Mouse (Mus musculus) spleen, adult 2 months (tissue): ENCODE measurements around the gene Phlda1. TPM values are rescaled to one million over a fixed set of nuclear protein-coding genes. Genes with fewer than 3 reads are reported as not detected.
A peak's percentile ranks its signal among the peaks of the same experiment; 100 is the strongest.

Experiments used
- DNase-seq, 2 experiments: peaks; one replicate each; pipeline versions ENCODE4 v3.0.0 to v3.0.0-alpha.2; 2012 to 2021; ENCODE audit warnings: low spot score in 2 of 2, low read depth in 1 of 2
- H3K27ac ChIP-seq: fragments of 200-500 bp; 2 replicates; pipeline ENCODE4 v1.5.1; 2012; ENCODE audit warnings: low read length, inconsistent platforms; ENCODE audit not compliant: insufficient read depth
- H3K27me3 ChIP-seq: fragments of 200-500 bp; 2 replicates; pipeline ENCODE4 v1.6.1; 2012; ENCODE audit warnings: mild to moderate bottlenecking, moderate library complexity, low read length, inconsistent platforms; ENCODE audit not compliant: control insufficient read depth, insufficient read depth
- H3K36me3 ChIP-seq: fragments of 200-500 bp; 2 replicates; pipeline ENCODE4 v1.6.1; 2012; ENCODE audit warnings: mild to moderate bottlenecking, low read length, inconsistent platforms; ENCODE audit not compliant: control insufficient read depth, insufficient read depth
- H3K4me1 ChIP-seq: fragments of 200-500 bp; 2 replicates; pipeline ENCODE4 v1.6.1; 2011; ENCODE audit warnings: inconsistent platforms; ENCODE audit not compliant: control insufficient read depth, insufficient read depth, insufficient read length
- H3K4me3 ChIP-seq: fragments of 200-500 bp; 2 replicates; pipeline ENCODE4 v1.5.1; 2011; ENCODE audit warnings: mild to moderate bottlenecking, inconsistent platforms; ENCODE audit not compliant: insufficient read depth, insufficient read length; ENCODE audit errors: extremely low read depth
- CTCF ChIP-seq: fragments of 200-500 bp; IDR thresholded peaks from 2 replicates; pipeline ENCODE4 v1.5.1; 2011; ENCODE audit warnings: mild to moderate bottlenecking, inconsistent platforms; ENCODE audit not compliant: insufficient read depth, insufficient read length, insufficient replicate concordance; ENCODE audit errors: extremely low read depth
- POLR2A ChIP-seq: fragments of 200-500 bp; IDR thresholded peaks from 2 replicates; pipeline ENCODE4 v1.6.1; 2011; ENCODE audit warnings: low read depth, low read length, inconsistent platforms
- WGBS: fragments of 180-500 bp; shearing (Covaris S2); methylation state at CpG from one replicate; pipeline ENCODE4 v1.1.7; 2018; 5-methylcytosine and 5-hydroxymethylcytosine counted together
- polyA plus RNA-seq: library from polyadenylated mRNA; depleted of rRNA; stranded (reverse); fragments of >200 nt; gene quantifications from 2 replicates; pipeline ENCODE4 v1.2.3, GENCODE M21; 2012

Phlda1 gene
- polyA plus RNA-seq, 1 experiment = 5.0 TPM

DNA sequence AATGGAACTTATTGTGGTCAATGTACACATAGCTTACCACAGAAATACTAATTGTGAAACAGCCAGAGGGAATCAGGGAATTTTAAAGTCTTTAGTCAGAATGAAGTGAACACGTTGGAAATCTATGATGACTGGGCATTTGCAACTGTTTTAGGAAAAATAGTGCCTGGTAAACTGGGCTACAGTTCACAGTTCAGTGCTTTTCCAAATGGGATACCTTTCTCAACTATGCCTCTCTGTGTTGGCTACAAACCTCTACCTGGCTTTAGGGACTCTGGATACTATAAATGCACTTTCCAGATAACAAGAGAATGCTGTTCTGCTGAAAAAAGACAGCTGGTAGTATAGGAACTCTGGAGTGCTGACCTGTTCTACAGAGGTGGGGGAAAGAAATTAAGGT lies 1.5 kb upstream of the Phlda1 start:
- H3K27me3 ChIP-seq = no peaks in the 10 kb centered on the region
- WGBS = 75% methylated on average over 1 of the region's 1 CpGs
- H3K27ac ChIP-seq = no peak overlapping the region
- no peaks in the 10 kb centered on the region for H3K36me3 ChIP-seq
- TF ChIP-seq CTCF (no peak), POLR2A (no peak)
- no peak overlapping the region for H3K4me3 ChIP-seq
- H3K4me1 ChIP-seq = peaks cover 8% of the 10 kb centered on the region; the same call in 1 of the 2 replicates
- no peak for DNase-seq

DNA sequence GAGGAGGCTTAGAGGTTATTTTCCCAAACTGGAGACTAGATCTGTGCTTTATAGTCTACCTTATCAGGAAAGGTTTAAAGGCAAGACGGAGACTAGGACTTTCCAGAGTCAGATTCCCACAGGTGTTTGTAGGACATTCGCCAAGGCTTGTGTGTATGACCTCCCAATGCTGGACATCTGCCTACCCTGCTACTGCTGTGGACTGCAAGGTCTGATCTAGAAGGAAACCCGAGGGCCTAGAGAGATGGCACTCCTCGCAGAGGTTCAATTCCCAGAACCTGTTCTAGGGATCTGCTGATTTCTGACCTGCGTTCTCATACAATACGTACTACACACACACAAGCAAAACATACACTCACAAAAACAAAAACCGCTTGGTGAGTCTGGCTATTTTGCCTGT lies 680 bp upstream of the Phlda1 start:
- no peak overlapping the region for H3K4me3 ChIP-seq
- H3K27ac ChIP-seq = no peak overlapping the region
- 83% methylated on average over 7 of the region's 7 CpGs for WGBS

DNA sequence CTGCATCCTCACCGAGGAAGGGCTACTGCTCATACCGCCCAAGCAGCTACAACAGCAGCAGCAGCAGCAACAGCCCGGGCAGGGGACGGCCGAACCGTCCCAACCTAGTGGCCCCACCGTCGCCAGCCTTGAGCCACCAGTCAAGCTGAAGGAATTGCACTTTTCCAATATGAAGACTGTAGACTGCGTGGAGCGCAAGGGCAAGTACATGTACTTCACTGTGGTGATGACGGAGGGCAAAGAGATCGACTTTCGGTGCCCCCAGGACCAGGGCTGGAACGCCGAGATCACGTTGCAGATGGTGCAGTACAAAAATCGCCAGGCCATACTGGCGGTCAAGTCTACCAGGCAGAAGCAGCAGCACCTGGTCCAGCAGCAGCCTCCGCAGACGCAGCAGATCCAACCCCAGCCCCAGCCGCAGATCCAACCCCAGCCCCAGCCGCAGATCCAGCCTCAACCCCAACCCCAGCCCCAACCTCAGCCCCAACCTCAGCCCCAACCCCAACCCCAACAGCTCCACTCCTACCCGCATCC lies 907 bp downstream of the Phlda1 start:
- no peaks in the 10 kb centered on the region for H3K27me3 ChIP-seq
- no peak for DNase-seq
- H3K4me1 ChIP-seq = peaks cover 8% of the 10 kb centered on the region; the same call in 1 of the 2 replicates
- H3K27ac ChIP-seq = peak overlapping the region; percentile 91
- no peaks in the 10 kb centered on the region for H3K36me3 ChIP-seq
- peak overlapping the region; percentile 82 for H3K4me3 ChIP-seq
- TF ChIP-seq CTCF = no peak
- TF ChIP-seq POLR2A = no peak
- WGBS = under 1% methylated on average over 19 of the region's 23 CpGs

More for the DNA sequence above, 680 bp upstream of the Phlda1 start:
- H3K4me1 ChIP-seq = peaks cover 8% of the 10 kb centered on the region; the same call in 1 of the 2 replicates
- H3K36me3 ChIP-seq = no peaks in the 10 kb centered on the region
- no peak for TF ChIP-seq CTCF
- no peak for TF ChIP-seq POLR2A
- H3K27me3 ChIP-seq = no peaks in the 10 kb centered on the region
- DNase-seq = no peak

DNA sequence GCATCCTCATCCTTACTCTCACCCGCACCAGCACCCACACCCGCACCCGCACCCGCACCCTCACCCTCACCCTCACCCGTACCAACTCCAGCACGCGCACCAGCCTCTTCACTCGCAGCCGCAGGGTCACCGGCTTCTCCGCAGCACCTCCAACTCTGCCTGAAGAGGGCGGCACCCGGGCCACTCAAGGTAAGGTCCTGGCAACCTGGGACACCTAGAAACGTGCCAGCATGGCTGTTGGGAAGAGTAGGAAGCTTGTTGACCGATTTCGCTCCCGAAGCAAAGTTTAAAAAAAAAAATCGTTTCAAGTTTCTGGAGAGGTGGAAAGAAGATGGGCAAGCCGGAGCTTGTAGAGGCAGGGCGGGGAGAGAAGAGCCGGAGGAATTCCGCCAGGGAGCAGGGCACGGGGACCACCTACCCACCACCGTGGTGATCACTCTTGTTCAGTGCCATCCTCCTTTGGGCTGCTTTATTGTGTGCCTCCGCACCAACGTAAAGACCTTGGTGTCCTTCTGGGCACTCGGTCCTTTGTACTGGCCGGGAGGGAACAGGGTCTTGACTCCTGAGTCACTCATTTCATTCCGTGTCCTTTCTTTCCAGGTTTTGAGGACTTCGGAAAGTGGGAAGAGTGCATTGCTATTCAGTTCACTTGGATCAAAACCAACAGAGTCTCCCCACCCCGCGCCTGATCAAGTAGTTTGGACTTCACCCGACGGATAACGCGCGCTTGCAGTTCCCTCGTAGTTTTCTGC lies 1.6 kb downstream of the Phlda1 start:
- Histone ChIP-seq H3K36me3 (no peaks in the 10 kb centered on the region), H3K27me3 (no peaks in the 10 kb centered on the region), H3K4me3 (peak overlapping the region; percentile 82), H3K4me1 (peaks cover 8% of the 10 kb centered on the region; the same call in 1 of the 2 replicates), H3K27ac (no peak overlapping the region)
- peak in 1 of 2 experiments; percentile 69 for DNase-seq
- TF ChIP-seq CTCF (peak; percentile 42; the same call in 1 of the 2 replicates), POLR2A (no peak)
- WGBS = 9% methylated on average over 38 of the region's 38 CpGs

DNA sequence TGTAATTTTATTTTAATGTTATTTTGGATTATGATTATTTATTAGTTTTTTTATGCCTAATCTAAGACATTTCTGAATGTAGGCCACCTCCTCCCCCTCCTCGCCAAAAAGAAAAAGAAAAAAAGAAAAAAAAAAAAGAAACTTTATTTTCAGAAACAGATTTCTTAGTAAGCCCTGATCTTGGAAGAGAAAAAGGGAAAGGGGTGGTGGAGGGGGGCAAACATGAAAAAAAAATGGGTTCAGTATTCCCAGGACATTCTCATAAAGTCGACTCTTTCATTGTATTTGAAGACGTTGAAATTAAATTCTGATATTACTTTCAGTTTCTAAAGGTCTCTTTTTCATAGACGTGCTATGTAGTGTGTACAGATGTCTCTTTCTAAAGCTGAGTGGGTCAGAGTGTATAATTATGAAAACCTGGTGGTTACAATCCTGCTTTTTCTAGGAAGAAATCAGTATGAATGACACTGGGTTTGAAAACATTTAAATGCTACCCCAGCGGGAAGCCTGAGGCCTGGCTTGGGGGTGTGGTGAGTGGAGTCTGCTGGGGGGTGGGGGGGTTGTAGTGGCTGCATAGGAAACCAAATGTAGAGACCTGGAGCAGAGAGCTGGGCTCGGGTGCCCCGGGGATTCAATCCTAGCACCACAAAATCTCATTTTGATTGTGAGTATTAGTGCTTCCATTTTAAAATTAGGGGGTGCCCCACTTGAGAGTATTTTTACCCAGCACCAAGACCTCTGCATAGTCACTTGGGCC lies 2.4 kb downstream of the Phlda1 start:
- no peak overlapping the region for H3K4me3 ChIP-seq
- no peaks in the 10 kb centered on the region for H3K27me3 ChIP-seq
- 33% methylated on average over 7 of the region's 7 CpGs for WGBS
- peaks cover 8% of the 10 kb centered on the region; the same call in 1 of the 2 replicates for H3K4me1 ChIP-seq
- TF ChIP-seq CTCF = no peak
- TF ChIP-seq POLR2A = no peak
- no peak overlapping the region for H3K27ac ChIP-seq
- no peak for DNase-seq
- no peaks in the 10 kb centered on the region for H3K36me3 ChIP-seq

DNA sequence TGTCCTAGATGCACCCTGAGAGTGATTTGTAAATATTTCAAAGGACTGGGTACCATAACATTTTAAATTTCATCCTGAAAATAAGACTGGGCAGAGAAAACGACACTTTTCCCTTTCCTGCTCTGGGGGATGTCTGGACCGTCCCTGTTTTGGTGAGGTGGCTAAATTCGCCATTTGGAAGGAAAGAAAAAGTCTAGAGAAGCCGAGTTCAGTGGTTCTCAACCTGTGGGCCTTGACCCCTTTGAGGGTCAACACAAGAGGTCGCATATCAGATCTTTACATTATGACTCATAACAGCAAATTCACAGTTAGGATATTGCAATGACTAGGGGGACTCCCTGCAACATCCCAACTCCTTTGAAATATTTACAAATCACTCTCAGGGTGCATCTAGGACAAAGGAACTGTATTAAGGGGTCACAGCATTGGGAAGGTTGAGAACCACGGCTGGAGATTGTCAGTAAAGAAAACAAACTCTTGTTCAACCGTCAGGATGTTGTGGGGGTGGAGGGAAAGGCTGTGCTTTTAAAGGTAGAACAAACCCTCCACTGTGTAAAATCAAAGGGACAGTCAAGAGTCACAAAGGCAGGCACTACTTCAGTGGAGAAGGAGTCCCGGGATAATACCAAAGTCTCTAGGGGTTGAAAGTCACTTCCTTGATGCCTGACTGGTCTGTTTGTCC lies 3.2 kb downstream of the Phlda1 start:
- H3K4me3 ChIP-seq = no peak overlapping the region
- DNase-seq = no peak
- 71% methylated on average over 8 of the region's 8 CpGs for WGBS
- H3K27ac ChIP-seq = no peak overlapping the region
- no peaks in the 10 kb centered on the region for H3K27me3 ChIP-seq
- H3K36me3 ChIP-seq = no peaks in the 10 kb centered on the region
- TF ChIP-seq CTCF (no peak), POLR2A (no peak)
- H3K4me1 ChIP-seq = peaks cover 8% of the 10 kb centered on the region; the same call in 1 of the 2 replicates
